Mouse (Mus musculus): ENCODE data around the gene Bcat2.

The Bcat2 gene

DNA sequence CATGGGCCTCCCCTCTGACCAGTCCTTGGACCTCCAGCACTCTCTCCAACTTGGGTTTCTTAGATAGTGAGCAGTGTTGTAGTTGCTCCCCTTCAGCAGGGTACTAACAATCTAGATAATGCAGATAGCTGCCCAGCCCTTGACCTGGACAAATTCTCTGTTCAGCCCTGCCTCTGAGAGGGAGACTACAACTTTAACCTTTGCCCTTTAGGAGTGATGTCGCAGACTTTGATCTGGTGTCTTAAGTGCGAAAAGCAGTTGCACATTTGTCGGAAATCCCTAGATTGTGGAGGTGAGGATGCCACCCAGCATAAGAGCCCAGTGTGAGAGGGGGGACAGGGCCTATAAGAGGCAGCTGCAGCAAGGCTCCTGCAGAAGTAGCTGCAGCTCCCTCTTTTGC, 54.8 kb downstream of the Bcat2 start:
- CTCF ChIA-PET = no interaction called here

DNA sequence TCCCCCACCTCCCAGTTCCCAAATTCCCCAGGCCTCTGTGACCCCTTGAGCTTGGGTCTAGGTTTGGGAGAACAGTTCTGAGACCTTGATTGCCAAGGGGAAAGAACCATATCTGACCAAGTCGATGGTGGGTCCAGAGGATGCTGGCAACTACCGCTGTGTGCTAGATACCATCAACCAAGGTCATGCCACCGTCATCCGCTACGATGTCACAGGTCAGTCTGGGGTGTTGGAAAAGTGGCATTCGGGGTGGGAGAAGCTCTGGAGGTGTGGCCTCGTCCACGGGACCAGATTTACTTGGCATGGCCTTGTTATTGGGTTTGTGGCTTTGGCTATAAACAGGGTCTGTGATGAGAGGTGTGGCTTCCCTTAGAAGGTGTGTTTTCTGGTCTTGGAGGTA, 55.5 kb downstream of the Bcat2 start:
- CTCF ChIA-PET = no interaction called here

DNA sequence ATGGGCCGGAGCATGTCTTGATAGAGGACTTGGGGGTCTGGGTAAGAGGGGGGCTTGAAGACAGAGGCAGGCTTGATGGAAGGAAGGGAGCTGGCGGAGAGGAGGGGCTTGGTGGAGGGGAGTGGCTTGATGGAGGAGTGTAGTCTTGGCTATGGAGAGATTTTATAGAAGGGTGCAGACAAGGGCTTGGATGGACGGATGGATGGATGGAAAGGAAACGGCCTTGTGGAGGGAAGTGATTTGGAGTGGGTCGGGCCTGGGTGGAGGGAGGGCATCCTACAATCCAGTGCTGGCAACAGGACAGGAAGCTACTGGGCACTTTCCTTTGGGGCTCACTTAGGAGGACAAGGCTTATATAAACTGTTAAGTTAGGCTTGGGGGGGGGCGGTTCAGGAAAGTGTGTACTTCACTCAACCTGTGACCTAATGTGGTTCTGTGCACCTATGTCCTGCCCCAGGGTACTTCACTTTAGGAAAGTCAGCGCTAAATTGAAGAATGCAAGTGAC, 56.7 kb downstream of the Bcat2 start:
- CTCF ChIA-PET = no interaction called here

DNA sequence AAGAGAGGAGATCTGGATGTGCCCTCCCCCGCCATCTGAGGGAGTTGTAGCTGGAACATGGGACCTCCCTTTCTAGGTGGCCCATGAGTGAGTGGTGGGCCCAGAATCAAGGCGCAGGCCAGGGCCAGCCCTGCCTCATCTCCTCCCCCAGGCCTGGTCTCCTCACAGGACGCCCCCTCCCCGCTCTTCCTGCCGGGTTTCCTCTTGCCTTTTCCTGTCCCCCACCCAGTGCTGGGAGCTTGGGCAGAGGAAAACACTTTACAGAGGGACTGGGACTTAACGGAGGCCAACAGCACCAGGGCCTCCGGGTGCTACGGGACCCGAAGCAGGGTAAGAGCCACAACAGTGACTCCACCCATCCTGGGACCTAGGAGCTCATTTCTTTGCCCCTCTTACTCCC, 57.3 kb downstream of the Bcat2 start, which contains the start of gene Rasip1:
TSS of gene Rasip1 (plus strand) at position 228 of the 400 bp plus-strand sequence.
- CTCF ChIA-PET = no interaction called here

DNA sequence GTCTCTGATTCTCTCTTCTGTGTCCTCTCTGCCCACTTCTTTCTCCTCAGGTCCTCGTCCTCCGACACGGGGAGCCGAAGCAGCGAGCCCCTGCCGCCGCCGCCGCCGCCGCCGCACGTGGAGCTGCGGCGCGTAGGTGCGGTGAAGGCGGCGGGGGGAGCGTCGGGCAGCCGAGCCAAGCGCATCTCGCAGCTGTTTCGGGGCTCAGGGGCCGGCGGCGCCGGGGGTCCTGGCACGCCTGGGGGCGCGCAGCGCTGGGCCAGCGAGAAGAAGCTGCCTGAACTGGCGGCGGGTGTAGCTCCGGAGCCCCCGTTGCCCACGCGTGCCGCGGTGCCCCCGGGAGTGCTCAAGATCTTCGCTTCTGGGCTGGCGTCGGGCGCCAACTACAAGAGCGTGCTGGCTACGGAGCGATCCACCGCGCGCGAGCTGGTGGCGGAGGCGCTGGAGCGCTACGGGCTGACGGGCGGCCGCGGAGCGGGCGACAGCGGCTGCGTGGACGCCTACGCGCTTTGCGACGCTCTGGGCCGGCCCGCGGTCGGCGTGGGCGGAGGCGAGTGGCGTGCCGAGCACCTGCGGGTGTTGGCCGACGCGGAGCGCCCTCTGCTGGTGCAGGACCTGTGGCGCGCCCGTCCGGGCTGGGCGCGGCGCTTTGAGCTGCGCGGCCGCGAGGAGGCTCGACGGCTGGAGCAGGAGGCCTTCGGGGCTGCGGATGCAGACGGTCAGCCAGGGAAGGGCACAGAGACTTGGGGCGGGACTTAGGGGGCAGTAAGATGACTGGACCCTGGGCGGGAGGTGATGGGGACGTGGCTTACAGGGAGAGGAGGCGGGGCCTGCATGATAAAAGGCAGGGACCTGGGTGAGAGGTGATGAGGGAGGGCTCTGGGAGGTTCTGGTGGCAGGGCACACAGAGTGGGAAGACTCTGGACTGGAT, 58.7 kb downstream of the Bcat2 start:
- CTCF ChIA-PET = interaction anchor here (0.7 kb wide), 1 partner anchor 925 kb away, joined by 3 read pairs; no protein-coding TSS in a partner anchor

DNA sequence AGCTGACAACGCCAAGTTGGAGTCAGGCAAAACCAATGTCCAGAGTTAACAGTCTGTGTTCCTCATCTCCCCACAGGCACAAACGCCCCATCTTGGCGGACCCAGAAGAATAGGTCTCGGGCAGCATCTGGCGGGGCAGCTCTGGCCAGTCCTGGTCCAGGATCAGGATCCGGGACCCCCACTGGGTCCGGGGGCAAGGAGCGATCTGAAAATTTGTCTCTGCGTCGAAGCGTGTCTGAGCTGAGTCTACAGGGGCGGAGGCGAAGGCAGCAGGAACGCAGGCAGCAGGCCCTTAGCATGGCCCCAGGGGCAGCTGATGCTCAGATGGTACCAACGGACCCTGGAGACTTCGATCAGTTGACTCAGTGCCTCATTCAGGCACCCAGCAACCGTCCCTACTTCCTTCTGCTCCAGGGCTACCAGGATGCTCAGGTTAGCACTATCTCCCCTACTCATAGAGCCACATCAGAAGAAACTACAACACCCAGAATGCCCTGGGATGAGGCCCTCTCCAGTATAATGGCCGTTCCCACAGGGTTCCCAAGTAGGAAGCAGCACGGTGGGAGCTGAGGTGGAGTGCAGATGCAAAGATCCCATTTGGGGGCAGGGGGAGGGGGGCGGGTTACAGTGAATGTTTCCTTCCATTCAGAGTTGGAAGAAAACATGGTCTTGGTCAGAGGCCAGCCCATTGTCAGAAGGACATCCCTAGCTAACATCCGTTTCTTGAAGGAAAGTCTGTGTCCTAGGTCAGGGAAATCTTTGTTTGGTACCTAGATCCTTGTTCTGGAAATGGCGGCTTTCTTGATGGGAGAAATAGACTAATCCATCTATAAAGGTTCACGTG, 60.3 kb downstream of the Bcat2 start:
- CTCF ChIA-PET = no interaction called here

DNA sequence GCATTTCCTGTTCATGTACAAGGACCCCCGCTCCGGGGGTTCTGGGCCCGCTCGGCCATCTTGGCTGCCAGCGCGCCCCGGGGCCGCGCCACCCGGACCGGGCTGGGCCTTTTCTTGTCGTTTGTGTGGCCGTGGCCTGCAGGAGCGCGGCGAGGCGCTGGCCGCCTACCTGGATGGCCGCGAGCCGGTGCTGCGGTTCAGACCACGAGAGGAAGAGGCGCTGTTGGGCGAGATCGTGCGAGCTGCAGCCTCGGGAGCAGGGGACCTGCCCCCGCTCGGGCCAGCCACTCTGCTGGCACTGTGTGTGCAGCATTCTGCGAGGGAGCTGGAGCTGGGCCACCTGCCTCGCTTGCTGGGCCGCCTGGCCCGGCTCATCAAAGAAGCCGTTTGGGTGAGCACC, 62.5 kb downstream of the Bcat2 start:
- CTCF ChIA-PET = no interaction called here

DNA sequence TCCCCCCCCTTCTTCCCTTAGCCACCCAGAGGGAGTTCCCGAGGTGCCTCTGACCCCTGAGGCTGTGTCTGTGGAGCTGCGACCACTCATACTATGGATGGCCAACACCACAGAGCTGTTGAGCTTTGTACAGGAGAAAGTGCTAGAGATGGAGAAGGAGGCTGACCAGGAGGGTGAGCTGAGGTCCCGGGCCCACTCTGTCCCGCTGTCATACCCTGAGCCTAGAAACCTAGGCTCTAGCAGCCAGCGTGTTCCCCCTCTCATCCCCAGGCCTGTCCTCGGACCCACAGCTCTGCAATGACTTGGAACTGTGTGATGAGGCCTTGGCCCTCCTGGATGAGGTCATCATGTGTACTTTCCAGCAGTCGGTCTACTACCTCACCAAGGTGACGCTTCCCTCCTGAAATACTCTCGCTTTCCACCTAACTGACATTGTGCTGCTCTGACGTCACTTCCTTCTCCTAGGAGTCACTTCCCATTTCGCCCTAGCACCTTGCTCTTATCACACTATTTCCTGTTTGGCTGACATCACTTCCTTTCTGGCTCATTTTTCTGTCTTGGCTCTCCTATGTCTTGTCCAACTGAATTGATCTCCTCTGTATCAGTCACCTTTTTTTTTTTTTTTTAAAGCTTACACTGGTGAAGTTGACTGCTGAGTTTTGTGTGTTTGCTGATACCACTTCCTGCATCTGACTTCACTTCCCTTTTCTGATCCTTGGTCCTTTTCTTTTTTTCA, 65.2 kb downstream of the Bcat2 start:
- CTCF ChIA-PET = interaction anchor here (0.7 to 0.9 kb wide), 2 partner anchors 10 to 78 kb away, joined by 3 to 4 read pairs; no protein-coding TSS in a partner anchor

DNA sequence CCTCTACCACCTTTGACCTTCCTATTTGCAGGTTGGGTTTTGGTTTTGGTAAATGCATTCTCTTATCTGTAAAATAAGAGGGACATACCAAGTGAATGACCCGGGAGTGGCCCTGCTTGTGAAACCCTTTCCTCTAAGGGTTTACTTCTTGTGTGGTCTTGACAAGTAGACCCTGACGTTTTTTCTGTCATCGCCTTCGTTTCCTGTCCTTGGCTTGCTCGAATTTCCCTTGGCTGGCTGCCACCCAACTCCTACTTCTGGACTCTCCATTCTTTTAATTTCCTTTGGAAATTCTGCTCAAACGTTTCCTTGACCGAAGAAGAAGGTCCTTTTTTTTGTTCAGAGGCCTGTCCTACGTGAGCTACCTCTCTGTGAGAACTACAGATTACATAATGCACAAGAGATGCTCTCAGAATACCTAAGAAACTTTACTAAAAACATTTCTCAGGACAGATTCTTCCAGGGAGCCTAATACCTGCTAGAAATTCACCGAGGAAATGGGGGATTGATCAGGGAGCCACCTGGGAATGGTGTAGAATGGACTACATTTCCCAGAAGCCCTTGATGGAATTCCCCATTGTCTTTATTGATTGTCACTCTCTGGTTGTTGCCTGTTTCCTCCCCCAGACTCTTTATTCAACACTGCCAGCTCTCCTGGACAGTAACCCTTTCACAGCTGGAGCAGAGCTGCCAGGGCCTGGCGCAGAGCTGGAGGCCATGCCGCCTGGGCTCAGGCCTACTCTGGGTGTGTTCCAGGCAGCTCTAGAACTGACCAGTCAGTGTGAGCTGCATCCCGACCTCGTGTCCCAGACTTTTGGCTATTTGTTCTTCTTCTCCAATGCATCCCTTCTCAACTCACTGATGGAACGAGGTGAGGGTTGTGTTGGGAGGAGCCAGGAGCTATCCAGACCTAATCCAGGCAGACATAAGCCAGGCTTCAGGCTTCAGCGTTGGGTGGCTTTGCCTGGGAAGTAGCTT, 66.0 kb downstream of the Bcat2 start:
- CTCF ChIA-PET = interaction anchor here (0.7 to 0.9 kb wide), 2 partner anchors 9 to 79 kb away, joined by 3 to 4 read pairs; no protein-coding TSS in a partner anchor

DNA sequence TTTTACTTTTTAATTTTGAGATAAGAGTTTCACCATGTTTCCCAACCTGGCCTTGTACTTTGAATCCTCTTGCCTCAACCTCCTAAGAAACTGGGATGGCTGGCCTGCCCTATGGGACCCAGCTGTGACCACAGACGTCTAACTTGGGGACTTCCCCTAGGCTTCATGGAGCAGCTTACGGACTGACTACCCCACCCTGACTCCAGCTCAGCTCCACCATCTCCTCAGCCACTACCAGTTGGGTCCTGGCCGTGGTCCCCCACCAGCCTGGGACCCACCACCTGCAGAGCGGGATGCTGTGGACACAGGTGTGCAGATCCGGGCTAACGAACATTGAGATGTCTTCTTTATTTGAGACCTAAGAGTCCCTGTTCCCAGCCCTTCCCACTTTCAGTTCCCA, 67.8 kb downstream of the Bcat2 start:
- CTCF ChIA-PET = no interaction called here

DNA sequence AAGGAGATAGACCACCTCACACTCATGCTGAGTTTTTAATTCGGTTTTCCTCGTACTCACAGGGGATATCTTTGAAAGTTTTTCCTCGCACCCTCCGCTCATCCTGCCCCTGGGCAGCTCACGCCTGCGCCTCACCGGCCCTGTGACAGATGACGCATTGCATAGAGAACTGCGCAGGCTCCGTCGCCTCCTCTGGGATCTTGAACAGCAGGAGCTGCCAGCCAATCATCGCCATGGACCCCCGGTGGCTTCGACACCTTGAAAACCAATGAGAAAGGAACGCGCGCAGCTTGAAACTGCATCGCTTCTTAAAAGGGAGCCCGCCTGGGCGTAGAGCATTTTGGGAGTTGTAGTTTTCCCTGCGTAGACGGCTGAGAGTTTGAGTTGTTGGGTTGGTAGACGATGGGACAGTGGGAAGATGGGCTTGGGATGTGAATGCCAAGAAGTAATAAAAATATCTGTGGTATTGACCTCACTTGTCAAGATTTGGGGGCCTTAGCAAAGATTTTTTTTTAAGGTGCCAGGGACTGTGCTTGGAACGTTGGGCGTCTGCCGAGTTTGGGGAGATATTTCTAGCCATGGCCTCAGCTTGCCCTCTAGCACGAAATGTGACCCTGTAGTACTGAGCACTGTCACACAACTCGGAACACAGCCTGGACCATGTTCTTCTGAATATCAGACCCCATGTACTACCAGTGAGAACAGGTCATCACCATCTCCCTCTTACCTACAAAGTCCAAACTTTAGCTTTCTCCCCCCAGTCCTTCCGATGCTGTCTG, 68.9 kb downstream of the Bcat2 start:
- CTCF ChIA-PET = interaction anchor here (0.6 kb wide), 1 partner anchor 26 kb away, joined by 4 read pairs; no protein-coding TSS in a partner anchor

Data from spleen, embryonic (tissue).